Mouse (Mus musculus) CH12.LX (cell line): ENCODE results near the gene Smc1b.
"Not testable (repeated sequence)": the region's sequence is repeated elsewhere in the genome, so short reads cannot be mapped to it uniquely, and the experiment has no call there.

Experiments used
- CHD2 ChIP-seq: IDR thresholded peaks from 2 replicates; pipeline ENCODE4 v1.6.1; 2011; ENCODE audit warnings: low read length, improper control_type of control experiment
- CTCF ChIP-seq, 2 experiments: IDR thresholded peaks in 1 of 2; conservative IDR thresholded peaks in 1 of 2; 2 replicates each; pipeline ENCODE4 v1.5.1; 2011 to 2012; ENCODE audit warnings: low read depth in 2 of 2, low read length in 2 of 2, improper control_type of control experiment in 1 of 2, inconsistent platforms in 1 of 2, mild to moderate bottlenecking in 1 of 2, moderate library complexity in 1 of 2
- IRF4 ChIP-seq: IDR thresholded peaks from 2 replicates; pipeline ENCODE4 v1.6.1; 2014; ENCODE audit warnings: low read depth, mild to moderate bottlenecking, inconsistent platforms, low read length, improper control_type of control experiment
- POLR2A ChIP-seq: IDR thresholded peaks from 2 replicates; pipeline ENCODE4 v1.6.1; 2011; ENCODE audit warnings: low read depth, mild to moderate bottlenecking, improper control_type of control experiment, low read length
- TBP ChIP-seq: conservative IDR thresholded peaks from 2 replicates; pipeline ENCODE4 v1.6.1; 2011; ENCODE audit warnings: low read depth, low read length, improper control_type of control experiment

- TF ChIP-seq CTCF (conservative IDR thresholded peaks at IDR 0.05 in 1 of 2, IDR thresholded peaks at IDR 0.05 in 1 of 2; ENCODE audit: low read depth in 2 of 2, low read length in 2 of 2); CHD2; TBP; IRF4; POLR2A: not testable (repeated sequence)
Measured at GRCm38 (mm10) chr15:85033916-85034315, 97.8 kb downstream of the Smc1b start.
